Mouse (Mus musculus): ENCODE results near the gene Frat2. TPM values are rescaled to one million over a fixed set of nuclear protein-coding genes. Genes with fewer than 3 reads are reported as not detected.
A peak's percentile ranks its signal among the peaks of the same experiment; 100 is the strongest.

Frat2 gene
- total RNA-seq, 2 experiments from 2014 or later, result 2.5 to 3.3 TPM

DNA sequence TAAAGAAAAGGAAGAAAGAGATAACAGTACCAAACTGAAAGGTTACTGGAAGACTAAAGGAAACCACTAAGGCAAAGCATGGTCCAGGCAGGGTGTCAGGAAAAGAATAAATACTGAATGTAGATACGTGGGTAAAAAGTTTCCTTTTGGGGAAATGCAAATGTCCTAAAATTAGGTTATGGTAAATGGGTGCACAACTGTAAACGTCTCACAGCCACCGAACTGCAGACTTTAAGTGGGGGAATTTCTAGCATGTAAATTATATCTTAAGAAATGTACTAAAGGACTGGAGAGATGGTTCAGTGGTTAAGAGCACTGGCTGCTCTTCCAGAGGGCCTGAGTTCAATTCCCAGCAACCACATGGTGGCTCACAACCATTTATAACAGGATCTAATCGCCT lies 29.2 kb downstream of the Frat2 start:
- no peak for DNase-seq

DNA sequence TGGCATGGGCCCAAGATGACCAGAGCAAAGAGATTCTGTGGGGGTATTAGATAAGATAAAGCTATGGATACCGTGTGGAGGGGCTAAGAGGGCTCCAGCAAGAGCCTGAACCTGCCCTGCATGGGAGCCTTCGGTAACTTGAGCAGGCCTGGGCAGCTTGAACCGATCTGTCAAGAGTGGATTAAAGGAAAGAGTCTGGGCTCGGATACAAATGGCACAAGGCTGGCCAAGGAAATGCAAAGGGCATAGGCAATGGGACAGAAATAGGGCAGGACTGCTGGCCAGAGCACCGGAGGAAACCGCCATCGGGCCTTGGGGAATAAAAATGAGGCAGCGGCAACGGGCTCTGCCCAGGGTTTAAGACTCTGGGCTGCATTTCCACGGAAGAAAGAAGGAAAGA lies 30.6 kb downstream of the Frat2 start:
- peak; percentile 41 to 70 for DNase-seq

DNA sequence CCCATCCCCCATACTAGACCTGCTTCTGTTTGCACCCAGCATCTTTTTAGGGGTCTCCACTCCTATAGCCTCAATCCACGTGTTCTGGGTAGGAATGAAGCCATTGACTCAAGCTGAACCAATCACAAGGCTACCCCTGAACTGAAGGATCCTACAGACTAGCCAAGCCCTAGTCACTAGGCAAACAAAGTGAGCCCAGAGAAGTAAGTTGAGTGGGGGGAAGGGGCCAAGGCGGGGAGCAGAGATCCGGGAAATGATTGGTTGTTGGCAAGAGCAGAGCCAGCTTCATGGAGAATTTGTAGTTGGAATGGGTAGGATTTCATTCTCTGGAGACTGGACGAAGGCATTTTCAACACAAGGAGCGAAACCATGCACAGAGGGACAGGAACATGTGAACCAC lies 31.0 kb downstream of the Frat2 start:
- DNase-seq, result no peak

DNA sequence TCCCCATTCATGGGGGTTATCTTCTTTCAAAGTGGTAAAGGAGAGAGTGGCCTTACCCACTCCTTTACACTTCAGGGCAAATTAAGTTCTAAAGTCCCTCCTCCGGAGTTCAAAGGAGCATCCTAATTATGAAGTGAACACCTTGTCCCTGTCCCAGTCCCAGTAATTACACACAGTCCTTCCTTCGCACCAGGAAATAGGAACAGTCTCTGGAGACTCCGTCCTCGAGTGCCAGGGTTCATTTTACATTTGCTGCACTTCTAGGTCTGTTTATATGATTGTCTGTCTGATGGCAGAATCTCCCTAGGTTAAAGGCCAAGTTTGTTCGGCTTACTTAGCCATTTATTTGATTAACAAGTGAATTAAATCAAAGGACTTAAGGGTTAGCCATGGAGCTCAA lies 31.5 kb downstream of the Frat2 start:
- DNase-seq, result no peak

DNA sequence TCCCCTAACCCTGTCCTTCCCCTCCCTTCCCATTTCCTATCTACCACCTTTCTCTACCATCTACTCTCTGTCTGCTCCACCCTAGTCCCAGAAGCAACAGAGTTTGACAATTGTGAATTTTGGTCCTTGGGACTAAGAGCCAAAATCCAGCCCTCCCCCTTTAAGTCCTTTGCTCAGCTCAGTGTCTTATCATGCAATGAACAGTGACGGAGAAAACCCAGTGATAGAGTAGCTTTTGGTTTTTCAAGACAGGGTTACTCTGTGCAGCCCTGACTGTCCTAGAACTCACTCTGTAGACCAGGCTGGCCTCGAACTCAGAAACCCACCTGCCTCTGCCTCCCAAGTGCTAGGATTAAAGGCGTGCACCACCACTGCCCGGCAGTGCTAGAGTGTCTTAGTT lies 34.6 kb downstream of the Frat2 start:
- no peak for DNase-seq

DNA sequence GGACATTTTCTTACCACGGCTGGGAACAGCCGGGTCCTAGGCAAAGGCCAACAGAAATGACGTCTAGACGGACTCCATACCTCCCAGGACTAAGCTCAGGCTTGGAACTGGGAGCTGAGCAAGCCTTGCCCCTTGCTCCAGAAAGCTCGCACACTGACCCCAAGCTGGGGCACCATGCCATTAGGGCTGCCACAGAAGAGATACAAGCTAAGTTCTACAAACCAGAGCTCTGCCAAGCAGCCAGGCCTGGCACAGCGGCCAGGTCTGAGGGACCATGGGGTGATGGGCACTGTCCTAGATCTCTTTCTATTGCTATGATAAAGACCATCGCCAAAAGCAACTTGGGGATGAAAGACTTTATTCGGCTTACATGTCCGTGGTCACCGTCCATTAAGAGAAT lies 35.4 kb downstream of the Frat2 start:
- DNase-seq, result peak; percentile 47 to 76

DNA sequence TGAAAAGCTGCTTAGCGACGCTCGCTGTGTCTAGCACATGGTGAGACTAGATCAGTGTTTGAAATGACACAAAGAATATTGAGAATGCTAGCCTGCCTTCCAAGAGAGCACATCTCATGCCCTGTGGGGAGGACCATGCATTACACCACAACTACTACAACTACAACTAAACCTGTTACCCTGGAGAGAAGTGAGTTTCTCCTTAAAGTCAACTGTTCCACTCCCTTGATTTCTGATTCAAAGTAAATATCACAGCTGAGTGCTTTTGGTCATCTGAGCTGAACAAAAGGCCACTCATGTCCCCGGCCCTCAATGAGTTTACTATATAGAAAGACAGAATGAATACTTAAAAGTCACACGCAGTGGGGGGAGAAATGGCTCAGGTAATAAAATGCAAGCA lies 37.9 kb downstream of the Frat2 start:
- DNase-seq, result no peak

DNA sequence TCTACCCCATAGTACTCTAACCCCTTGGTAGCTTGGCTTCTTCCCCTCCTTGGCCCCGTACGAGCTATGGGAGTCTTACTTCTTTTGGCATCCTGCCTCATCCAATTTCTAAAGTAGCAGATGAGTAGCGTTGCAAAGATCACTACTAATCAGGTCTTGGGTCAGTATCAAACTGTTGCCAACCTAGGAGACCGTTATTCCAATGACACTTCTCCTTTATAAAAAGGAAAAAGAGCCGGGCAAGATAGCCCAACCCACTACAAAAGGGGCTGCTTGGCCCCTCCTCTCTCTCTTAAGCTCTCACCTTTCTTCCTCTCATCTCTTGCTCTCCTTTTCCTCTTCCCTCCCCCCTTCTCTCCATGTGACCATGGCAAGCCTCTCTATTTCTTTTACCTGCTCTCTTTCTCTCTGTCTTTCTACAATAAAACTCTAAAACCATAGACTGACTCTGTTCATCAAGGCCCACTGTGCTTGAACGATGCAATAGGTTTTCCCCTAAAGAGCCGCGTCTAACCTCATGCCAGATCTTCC lies 39.8 kb downstream of the Frat2 start:
- DNase-seq, result no peak

DNA sequence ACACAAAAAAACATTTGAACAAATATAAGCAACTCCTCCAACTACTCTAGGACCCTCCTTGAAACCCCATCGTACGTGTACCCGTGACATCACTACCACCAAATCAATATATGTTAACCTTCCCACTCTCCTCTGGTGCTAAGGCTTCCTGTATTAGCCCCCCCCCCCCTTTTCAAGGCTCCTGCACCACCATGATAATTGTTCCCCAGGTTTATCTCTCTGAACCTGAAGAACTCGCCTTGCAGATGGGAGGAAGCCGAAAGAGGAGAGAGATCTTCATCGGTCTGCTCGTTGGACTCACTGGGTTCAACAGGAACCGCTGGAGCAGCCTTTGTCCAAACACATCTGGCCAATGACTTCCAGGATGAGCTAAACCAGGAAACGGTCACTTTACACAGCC lies 40.4 kb downstream of the Frat2 start:
- no peak for DNase-seq

DNA sequence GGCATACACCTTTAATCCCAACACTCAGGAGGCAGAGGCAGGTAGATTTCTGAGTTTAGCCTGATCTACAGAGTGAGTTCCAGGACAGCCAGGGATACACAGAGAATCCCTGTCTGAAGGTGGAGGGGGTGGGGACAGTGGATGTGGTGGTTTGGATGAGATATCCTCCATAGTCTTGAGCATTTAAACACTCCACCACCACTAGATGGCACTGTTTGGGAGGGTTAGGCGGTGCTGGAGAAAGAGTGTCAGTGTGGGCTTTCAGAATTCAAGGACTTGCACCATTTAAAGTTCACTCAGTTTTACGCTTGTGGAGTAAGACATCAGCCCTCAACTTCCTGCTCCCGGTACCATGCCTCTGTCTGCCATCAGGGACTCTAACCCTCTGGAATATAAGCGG lies 42.1 kb downstream of the Frat2 start:
- DNase-seq, result no peak

DNA sequence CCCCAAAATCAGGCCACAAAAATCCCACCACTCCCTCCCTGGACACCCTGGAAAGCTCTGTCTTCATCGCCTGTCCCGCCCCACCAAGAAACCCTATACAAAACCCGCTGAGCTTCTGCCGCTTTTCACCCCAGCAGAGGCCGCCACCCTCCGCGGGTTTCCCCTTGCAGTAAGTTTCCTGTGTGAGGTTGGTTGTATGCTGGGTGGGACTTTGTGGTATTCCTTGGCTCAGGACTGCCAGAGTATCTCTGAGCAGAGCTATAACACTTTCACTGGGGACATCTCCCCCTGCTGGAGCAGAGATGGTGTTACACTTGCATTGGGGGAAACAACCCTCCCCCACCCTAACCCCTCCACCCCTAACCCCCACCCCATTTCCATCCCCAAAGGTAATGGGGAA lies 44.6 kb downstream of the Frat2 start:
- peak in 1 of 2 experiments; percentile 15 for DNase-seq

DNA sequence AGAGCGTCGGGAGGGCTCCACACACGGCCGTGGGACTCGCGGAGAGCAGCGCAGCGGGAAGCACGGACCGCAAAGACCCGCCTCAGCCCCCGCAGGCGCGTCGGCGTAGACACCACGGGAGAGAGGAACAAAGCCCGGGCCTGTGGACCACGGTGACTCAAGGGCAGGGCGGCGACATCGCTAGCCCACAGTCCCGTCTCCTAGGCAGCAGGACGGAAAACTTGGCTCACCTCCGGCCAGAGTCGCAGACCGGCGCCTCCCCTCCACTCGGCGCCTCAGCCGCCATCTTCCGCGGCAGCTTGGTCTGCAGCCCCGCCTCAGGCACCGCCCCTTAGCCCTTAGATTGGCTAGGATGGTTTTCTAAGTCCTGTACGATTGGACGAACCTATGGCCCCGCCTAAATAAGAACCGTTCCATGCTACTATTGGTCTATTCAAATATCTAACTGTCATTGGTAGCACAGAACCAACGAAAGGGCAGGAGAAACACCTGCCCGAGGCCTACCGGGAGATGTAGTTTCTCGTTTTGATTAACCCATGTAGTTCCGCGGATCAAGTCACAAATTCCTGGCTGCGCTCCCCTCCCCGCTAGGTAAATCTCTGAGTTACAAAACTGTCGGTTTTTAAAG lies 46.1 kb downstream of the Frat2 start, which contains the start of gene Arhgap19:
Gene Arhgap19, minus strand, starts transcription at position 306 of the 628 bp plus-strand sequence.
- DNase-seq, result peak; percentile 94 to 97

DNA sequence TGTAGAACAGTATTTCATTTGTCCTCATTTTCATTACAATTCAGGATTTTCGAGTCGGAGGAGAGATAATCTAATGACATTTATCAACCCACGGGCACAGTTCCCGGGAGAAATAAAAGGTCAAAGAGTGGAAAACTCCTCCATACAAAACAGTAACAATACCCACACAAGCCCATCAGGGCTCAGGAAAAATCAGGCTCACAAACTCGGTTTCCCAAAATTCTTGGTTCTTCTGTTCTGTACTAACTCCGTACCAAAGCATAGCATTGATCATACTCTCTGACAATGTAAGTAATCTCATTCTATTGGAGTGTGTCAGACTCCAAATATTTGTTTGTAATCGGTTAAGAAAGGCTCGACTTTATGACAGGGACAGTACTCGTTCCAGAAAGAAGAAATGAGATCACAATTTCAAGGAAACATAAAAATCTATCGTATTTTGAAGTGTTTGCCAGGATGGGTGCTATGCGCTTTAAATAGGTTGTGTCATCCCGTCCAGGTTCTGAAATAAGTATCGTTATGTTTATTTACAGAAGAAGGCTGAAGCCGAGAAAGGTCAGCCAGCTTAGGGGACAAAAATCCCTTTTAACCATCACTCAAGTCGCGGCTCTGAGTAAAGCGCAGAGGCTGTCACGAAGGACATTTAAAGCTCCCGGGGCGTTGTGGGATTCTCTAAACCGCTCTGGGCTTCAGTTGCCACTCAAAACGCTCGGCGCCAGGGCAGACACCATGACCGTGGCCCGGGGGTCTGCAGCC lies 46.8 kb downstream of the Frat2 start:
- no peak for DNase-seq

DNA sequence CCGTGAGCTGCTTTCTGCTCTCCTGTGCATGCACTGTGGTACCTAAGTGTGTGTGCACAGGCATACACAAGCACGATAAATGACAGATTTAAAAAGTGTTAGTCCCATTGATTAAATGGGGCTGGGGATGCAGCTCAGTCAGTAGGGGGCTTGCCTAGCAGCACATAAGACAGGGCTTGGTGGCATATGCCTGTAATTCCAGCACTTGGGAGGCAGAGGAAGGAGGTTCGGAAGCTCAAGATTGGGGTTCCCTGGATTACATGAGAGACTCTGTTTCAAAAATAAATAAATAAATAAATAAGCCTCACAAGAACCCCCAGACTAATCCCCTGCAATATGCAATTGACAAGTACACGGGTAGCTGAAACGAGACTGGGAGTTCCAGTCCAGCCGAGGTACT lies 47.5 kb downstream of the Frat2 start:
- DNase-seq, result no peak

DNA sequence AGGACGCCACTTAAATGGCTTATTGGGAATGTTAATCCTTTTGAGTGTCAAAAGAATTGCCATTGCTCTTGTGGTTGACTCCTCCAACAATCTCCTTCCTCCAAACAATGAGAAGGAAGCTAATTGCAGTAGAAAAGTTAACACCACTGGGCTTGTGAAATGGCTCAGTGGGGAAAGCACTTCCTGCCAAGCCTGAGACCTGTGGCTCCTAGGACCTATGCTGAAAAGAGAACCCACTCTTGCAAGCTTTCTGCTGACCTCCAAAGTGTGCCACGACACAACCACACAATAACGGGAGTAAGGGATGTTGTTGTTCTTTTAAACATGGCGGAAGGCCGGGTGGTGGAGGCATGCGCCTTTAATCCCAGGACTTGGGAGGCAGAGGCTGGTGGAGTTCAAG lies 50.4 kb downstream of the Frat2 start:
- no peak for DNase-seq

DNA sequence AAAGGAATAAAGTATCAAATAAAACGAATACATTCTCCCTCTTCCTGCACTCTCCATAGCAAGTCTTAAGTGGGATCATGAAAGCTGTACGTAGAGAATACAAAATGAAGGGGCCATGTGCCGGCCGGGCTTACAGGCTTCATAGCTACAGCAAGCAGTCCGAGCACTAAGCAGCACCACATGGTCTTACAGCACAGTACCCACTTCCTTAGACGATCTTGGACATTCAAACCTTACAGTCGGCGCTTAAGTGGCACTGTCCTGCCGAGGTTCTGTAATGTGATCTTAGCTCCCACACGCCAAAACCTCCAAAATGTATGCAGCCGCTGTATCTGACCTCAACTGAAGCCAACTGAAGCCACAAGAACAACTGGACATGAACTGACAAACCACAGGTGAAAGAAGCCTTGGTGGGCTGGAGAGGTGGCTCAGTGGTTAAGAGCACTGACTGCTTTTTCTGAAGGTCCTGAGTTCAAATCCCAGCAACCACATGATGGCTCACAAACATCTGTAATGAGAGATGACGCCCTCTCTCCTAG lies 51.1 kb downstream of the Frat2 start:
- no peak for DNase-seq

DNA sequence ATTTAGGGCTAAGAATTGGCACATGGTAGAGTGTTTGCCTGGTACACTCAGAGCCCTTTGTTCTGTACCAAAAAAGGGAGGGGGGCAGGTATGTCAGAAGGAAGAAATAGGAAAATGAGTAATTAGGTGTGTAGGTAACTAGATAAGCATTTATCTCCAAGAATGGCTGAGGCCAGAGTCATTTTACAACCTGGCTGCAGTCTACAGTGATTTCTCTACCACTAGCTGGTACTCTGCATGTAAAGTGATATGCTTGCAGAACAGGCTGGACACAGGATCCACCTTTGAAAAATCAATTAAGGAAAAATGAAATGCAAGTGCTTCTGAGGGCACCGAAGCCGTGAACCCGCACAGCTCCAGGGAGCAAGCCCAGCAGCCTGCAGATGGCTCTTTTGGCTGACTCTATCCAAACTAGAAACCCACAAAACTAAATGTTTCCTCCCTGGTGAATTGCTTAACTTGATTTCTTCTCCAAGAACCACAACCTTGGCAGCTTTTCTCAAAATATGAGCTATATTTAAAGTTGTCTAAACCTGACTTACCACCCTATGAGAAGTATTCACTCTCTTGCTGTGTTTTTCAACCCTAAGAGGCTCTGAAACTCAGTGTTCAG lies 51.7 kb downstream of the Frat2 start:
- DNase-seq, result peak in 1 of 2 experiments; percentile 12

Other genes with a start within 250 kb of the Frat2 start
- under 1 TPM; 0.07 to 0.08 TPM for gene Slit1, start 104.5 kb downstream of the Frat2 start, total RNA-seq (2021)
- 1 to 10 TPM; 2.0 to 2.6 TPM for gene Arhgap19, start 46.1 kb downstream of the Frat2 start, total RNA-seq (2021)
- 1 to 10 TPM; 1.7 to 2.5 TPM for gene Frat1, start 18.2 kb downstream of the Frat2 start, total RNA-seq (2021)
- gene Rrp12, start 48.0 kb upstream of the Frat2 start, total RNA-seq (2021), result 10 to 100 TPM; 16.0 to 18.0 TPM
- 100 to 1,000 TPM; 128 TPM for gene Pgam1, start 63.8 kb upstream of the Frat2 start, total RNA-seq (2021)
- 10 to 100 TPM; 11.4 to 13.1 TPM for gene Exosc1, start 85.3 kb upstream of the Frat2 start, total RNA-seq (2021)
- 10 to 100 TPM; 12.9 to 14.0 TPM for gene Zdhhc16, start 85.3 kb upstream of the Frat2 start, total RNA-seq (2021)
- gene Mms19, start 133.0 kb upstream of the Frat2 start, total RNA-seq (2021), result 10 to 100 TPM; 13.9 to 14.6 TPM
- gene Ubtd1, start 133.6 kb upstream of the Frat2 start, total RNA-seq (2021), result 10 to 100 TPM; 17.7 to 19.2 TPM
- gene Ankrd2, start 187.9 kb upstream of the Frat2 start, total RNA-seq (2021), result under 1 TPM in 1 of 2 experiments, not detected in 1; 0.47 TPM
- gene Hoga1, start 197.5 kb upstream of the Frat2 start, total RNA-seq (2021), result 1 to 10 TPM; 1.3 to 1.7 TPM
- not detected for gene 4933411K16Rik, start 204.1 kb upstream of the Frat2 start, total RNA-seq (2021)
- 1 to 10 TPM; 2.3 to 3.1 TPM for gene Morn4, start 238.2 kb upstream of the Frat2 start, total RNA-seq (2021)
- 10 to 100 TPM; 18.2 to 19.3 TPM for gene Pi4k2a, start 242.3 kb upstream of the Frat2 start, total RNA-seq (2021)